Mouse (Mus musculus): ENCODE results near the gene Shf. TPM values are rescaled to one million over a fixed set of nuclear protein-coding genes. Genes with fewer than 3 reads are reported as not detected.
"Not testable (repeated sequence)": the region's sequence is repeated elsewhere in the genome, so short reads cannot be mapped to it uniquely, and the experiment has no call there.

Gene Shf
- polyA plus RNA-seq, 1 experiment from 2014 or later = 4.6 TPM

GRCm38 (mm10) chr2:122351931-122352329 lies 17.0 kb downstream of the Shf start:
- Histone ChIP-seq H3K4me3 (no peak overlapping the region), H3K36me3 (replicated peaks) (peaks cover 57% of the 10 kb centered on the region), H3K9me3 (no peaks in the 10 kb centered on the region), H3K27ac (peak overlapping the region; percentile 62), H3K4me1 (peaks cover 77% of the 10 kb centered on the region), H3K27me3 (ENCODE audit: poor library complexity, severe bottlenecking) (peaks cover 8% of the 10 kb centered on the region; the same call in 1 of the 2 replicates)
- DNase-seq (ENCODE audit: extremely low spot score, low spot score) = no peak
- WGBS = 63% methylated on average over 4 of the region's 4 CpGs

GRCm38 (mm10) chr2:122351156-122351930 lies 17.6 kb downstream of the Shf start:
- H3K4me1 ChIP-seq = peaks cover 76% of the 10 kb centered on the region
- peaks cover 8% of the 10 kb centered on the region; the same call in 1 of the 2 replicates for H3K27me3 ChIP-seq (ENCODE audit: poor library complexity, severe bottlenecking)
- DNase-seq (ENCODE audit: extremely low spot score, low spot score) = no peak
- H3K9me3 ChIP-seq = no peaks in the 10 kb centered on the region
- H3K27ac ChIP-seq = peak overlapping the region; percentile 62
- H3K4me3 ChIP-seq = no peak overlapping the region
- peaks cover 51% of the 10 kb centered on the region for H3K36me3 ChIP-seq (replicated peaks)
- WGBS = 71% methylated on average over 5 of the region's 5 CpGs

GRCm38 (mm10) chr2:122349136-122349785 lies 19.7 kb downstream of the Shf start:
- Histone ChIP-seq H3K27ac (peak overlapping the region; percentile 99), H3K4me3 (peak overlapping the region; percentile 67), H3K36me3 (replicated peaks) (peaks cover 30% of the 10 kb centered on the region), H3K4me1 (peaks cover 63% of the 10 kb centered on the region), H3K9me3 (no peaks in the 10 kb centered on the region), H3K27me3 (ENCODE audit: poor library complexity, severe bottlenecking) (peaks cover 8% of the 10 kb centered on the region; the same call in 1 of the 2 replicates)
- peak; percentile 65 for DNase-seq (ENCODE audit: extremely low spot score, low spot score)
- WGBS = 3% methylated on average over 14 of the region's 14 CpGs

- Histone ChIP-seq H3K4me1 (peaks cover 57% of the 10 kb centered on the region), H3K9me3 (no peaks in the 10 kb centered on the region), H3K36me3 (replicated peaks) (peaks cover 24% of the 10 kb centered on the region), H3K27ac (peak overlapping the region; percentile 99), H3K4me3 (peak overlapping the region; percentile 67), H3K27me3 (ENCODE audit: poor library complexity, severe bottlenecking) (peaks cover 8% of the 10 kb centered on the region; the same call in 1 of the 2 replicates)
- under 1% methylated on average over 60 of the region's 63 CpGs for WGBS
- peak; percentile 83 for DNase-seq (ENCODE audit: extremely low spot score, low spot score)
These were observed 20.3 kb downstream of the Shf start for GRCm38 (mm10) chr2:122348531-122349131.

GRCm38 (mm10) chr2:122347257-122347656 lies 21.7 kb downstream of the Shf start:
- 95% methylated on average over 3 of the region's 3 CpGs for WGBS
- H3K27me3 ChIP-seq (ENCODE audit: poor library complexity, severe bottlenecking) = peaks cover 8% of the 10 kb centered on the region; the same call in 1 of the 2 replicates

GRCm38 (mm10) chr2:122346164-122346563 lies 22.8 kb downstream of the Shf start:
- H3K4me1 ChIP-seq = peaks cover 32% of the 10 kb centered on the region
- WGBS = 92% methylated on average over 6 of the region's 6 CpGs
- H3K36me3 ChIP-seq (replicated peaks); DNase-seq (ENCODE audit: extremely low spot score, low spot score); H3K9me3 ChIP-seq; H3K27ac ChIP-seq; H3K4me3 ChIP-seq; H3K27me3 ChIP-seq (ENCODE audit: poor library complexity, severe bottlenecking): not testable (repeated sequence)

More at GRCm38 (mm10) chr2:122347257-122347656, 21.7 kb downstream of the Shf start:
- Histone ChIP-seq H3K36me3 (replicated peaks) (peaks cover 13% of the 10 kb centered on the region), H3K4me3 (no peak overlapping the region), H3K9me3 (no peaks in the 10 kb centered on the region), H3K4me1 (peaks cover 43% of the 10 kb centered on the region), H3K27ac (no peak overlapping the region)
- DNase-seq (ENCODE audit: extremely low spot score, low spot score) = no peak

GRCm38 (mm10) chr2:122345106-122345893 lies 23.7 kb downstream of the Shf start:
- peaks cover 8% of the 10 kb centered on the region; the same call in 1 of the 2 replicates for H3K27me3 ChIP-seq (ENCODE audit: poor library complexity, severe bottlenecking)
- H3K36me3 ChIP-seq (replicated peaks) = 0 out of 2 replicates have a peak, but pooled peaks cover 3% of the 10 kb centered on the region
- no peak overlapping the region for H3K27ac ChIP-seq
- 86% methylated on average over 6 of the region's 6 CpGs for WGBS
- H3K4me3 ChIP-seq = no peak overlapping the region
- no peaks in the 10 kb centered on the region for H3K9me3 ChIP-seq
- DNase-seq (ENCODE audit: extremely low spot score, low spot score) = no peak
- peaks cover 26% of the 10 kb centered on the region for H3K4me1 ChIP-seq

- H3K36me3 ChIP-seq (replicated peaks) = no peaks in the 10 kb centered on the region
- H3K27me3 ChIP-seq (ENCODE audit: poor library complexity, severe bottlenecking) = peaks cover 12% of the 10 kb centered on the region; the same call in 1 of the 2 replicates
- 60% methylated on average over 21 of the region's 21 CpGs for WGBS
- H3K27ac ChIP-seq = no peak overlapping the region
- no peaks in the 10 kb centered on the region for H3K9me3 ChIP-seq
- peak overlapping the region; percentile 25; the same call in 1 of the 2 replicates for H3K4me3 ChIP-seq
- H3K4me1 ChIP-seq = no peaks in the 10 kb centered on the region
- no peak for DNase-seq (ENCODE audit: extremely low spot score, low spot score)
These were observed 31.7 kb downstream of the Shf start for GRCm38 (mm10) chr2:122337291-122337690.

GRCm38 (mm10) chr2:122334170-122334569 lies 34.8 kb downstream of the Shf start:
- WGBS = 76% methylated on average over 3 of the region's 3 CpGs
- no peak overlapping the region for H3K4me3 ChIP-seq
- H3K4me1 ChIP-seq = no peaks in the 10 kb centered on the region
- no peak overlapping the region; the same call in 1 of the 2 replicates for H3K27ac ChIP-seq
- DNase-seq (ENCODE audit: extremely low spot score, low spot score) = no peak
- H3K9me3 ChIP-seq = no peaks in the 10 kb centered on the region
- peaks cover 12% of the 10 kb centered on the region; the same call in 1 of the 2 replicates for H3K27me3 ChIP-seq (ENCODE audit: poor library complexity, severe bottlenecking)
- no peaks in the 10 kb centered on the region for H3K36me3 ChIP-seq (replicated peaks)

GRCm38 (mm10) chr2:122332222-122332621 lies 36.7 kb downstream of the Shf start:
- 88% methylated on average over 3 of the region's 3 CpGs for WGBS
- H3K27ac ChIP-seq = no peak overlapping the region
- no peaks in the 10 kb centered on the region for H3K4me1 ChIP-seq
- H3K27me3 ChIP-seq (ENCODE audit: poor library complexity, severe bottlenecking) = peaks cover 6% of the 10 kb centered on the region; the same call in 1 of the 2 replicates
- H3K36me3 ChIP-seq (replicated peaks) = no peaks in the 10 kb centered on the region
- H3K4me3 ChIP-seq = no peak overlapping the region
- H3K9me3 ChIP-seq = no peaks in the 10 kb centered on the region
- no peak for DNase-seq (ENCODE audit: extremely low spot score, low spot score)

- H3K27ac ChIP-seq = not testable (repeated sequence)
- 83% methylated on average over 6 of the region's 6 CpGs for WGBS
These were observed 38.6 kb downstream of the Shf start for GRCm38 (mm10) chr2:122330317-122330716.

GRCm38 (mm10) chr2:122327986-122328385 lies 41.0 kb downstream of the Shf start:
- H3K4me3 ChIP-seq = no peak overlapping the region
- H3K9me3 ChIP-seq = no peaks in the 10 kb centered on the region
- no peaks in the 10 kb centered on the region for H3K36me3 ChIP-seq (replicated peaks)
- H3K27ac ChIP-seq = no peak overlapping the region
- no peaks in the 10 kb centered on the region for H3K4me1 ChIP-seq
- WGBS = 83% methylated on average over 3 of the region's 3 CpGs
- DNase-seq (ENCODE audit: extremely low spot score, low spot score) = no peak
- H3K27me3 ChIP-seq (ENCODE audit: poor library complexity, severe bottlenecking) = no peaks in the 10 kb centered on the region

More at GRCm38 (mm10) chr2:122330317-122330716, 38.6 kb downstream of the Shf start:
- not testable (repeated sequence) for H3K4me1 ChIP-seq; H3K36me3 ChIP-seq (replicated peaks); H3K27me3 ChIP-seq (ENCODE audit: poor library complexity, severe bottlenecking); H3K9me3 ChIP-seq; H3K4me3 ChIP-seq; DNase-seq (ENCODE audit: extremely low spot score, low spot score)
